Mouse (Mus musculus) WW6 (cell line): ENCODE results near the gene Grik4.

Experiments used
- DNase-seq: peaks from one replicate; pipeline ENCODE4 v3.0.0-alpha.2; 2013; ENCODE audit warnings: low read depth, low spot score

Gene Grik4

GRCm38 (mm10) chr9:42861238-42861637, 83.1 kb downstream of the Grik4 start:
- no peak for DNase-seq

GRCm38 (mm10) chr9:42859959-42860794, 84.1 kb downstream of the Grik4 start:
- no peak for DNase-seq

GRCm38 (mm10) chr9:42858998-42859690, 85.1 kb downstream of the Grik4 start:
- DNase-seq: no peak

- DNase-seq: no peak
Measured at GRCm38 (mm10) chr9:42858576-42858975, 85.7 kb downstream of the Grik4 start.

GRCm38 (mm10) chr9:42857756-42858155, 86.5 kb downstream of the Grik4 start:
- no peak for DNase-seq

GRCm38 (mm10) chr9:42853077-42853476, 91.2 kb downstream of the Grik4 start:
- no peak for DNase-seq

- no peak for DNase-seq
Measured at GRCm38 (mm10) chr9:42850063-42850462, 94.2 kb downstream of the Grik4 start.

- no peak for DNase-seq
Measured at GRCm38 (mm10) chr9:42848061-42848460, 96.2 kb downstream of the Grik4 start.

GRCm38 (mm10) chr9:42846676-42847425, 97.4 kb downstream of the Grik4 start:
- DNase-seq: no peak

GRCm38 (mm10) chr9:42846139-42846538, 98.2 kb downstream of the Grik4 start:
- no peak for DNase-seq

GRCm38 (mm10) chr9:42844301-42844700, 100.0 kb downstream of the Grik4 start:
- DNase-seq: no peak

- DNase-seq: no peak
Measured at GRCm38 (mm10) chr9:42838299-42838698, 106.0 kb downstream of the Grik4 start.

- no peak for DNase-seq
Measured at GRCm38 (mm10) chr9:42837498-42837897, 106.8 kb downstream of the Grik4 start.

GRCm38 (mm10) chr9:42831558-42831957, 112.7 kb downstream of the Grik4 start:
- no peak for DNase-seq

GRCm38 (mm10) chr9:42819247-42819646, 125.0 kb downstream of the Grik4 start:
- DNase-seq: no peak

- DNase-seq: no peak
Measured at GRCm38 (mm10) chr9:42816815-42817214, 127.5 kb downstream of the Grik4 start.

- no peak for DNase-seq
Measured at GRCm38 (mm10) chr9:42809146-42809545, 135.1 kb downstream of the Grik4 start.

GRCm38 (mm10) chr9:42808394-42808793, 135.9 kb downstream of the Grik4 start:
- no peak for DNase-seq

- no peak for DNase-seq
Measured at GRCm38 (mm10) chr9:42803061-42803491, 141.2 kb downstream of the Grik4 start.

GRCm38 (mm10) chr9:42801929-42802328, 142.4 kb downstream of the Grik4 start:
- no peak for DNase-seq

- DNase-seq: no peak
Measured at GRCm38 (mm10) chr9:42800138-42800537, 144.2 kb downstream of the Grik4 start.

- no peak for DNase-seq
Measured at GRCm38 (mm10) chr9:42799694-42800093, 144.6 kb downstream of the Grik4 start.
